Mouse (Mus musculus) forebrain, embryonic 15.5 days (tissue): ENCODE measurements at regions not wholly inside any gene's neighbourhood (a gene's known extent, or its start where the extent isn't known, plus 50 kb on each side); places are given as distances from the start of the nearest gene placed in this dataset.

ENCODE experiments used
- ATAC-seq: fragments of 200-750 bp; cut with Nextera tagmentation; replicated peaks from 2 replicates; pipeline ENCODE4 v1.8.0; 2017; ENCODE audit warnings: mild to moderate bottlenecking, moderate TSS enrichment, moderate library complexity
- H3K27ac ChIP-seq: fragments of 300-500 bp; sonication (generic); replicated peaks from 2 replicates; pipeline ENCODE4 v1.5.1; 2015; ENCODE audit warnings: mild to moderate bottlenecking, inconsistent platforms
- H3K27me3 ChIP-seq: fragments of 300-500 bp; sonication (generic); 2 replicates; pipeline ENCODE4 v1.6.1; 2015; ENCODE audit warnings: inconsistent platforms
- H3K36me3 ChIP-seq: fragments of 300-500 bp; sonication (generic); 2 replicates; pipeline ENCODE4 v1.6.1; 2015; ENCODE audit warnings: mild to moderate bottlenecking, inconsistent platforms
- H3K4me1 ChIP-seq: fragments of 300-500 bp; sonication (generic); 2 replicates; pipeline ENCODE4 v1.6.1; 2015; ENCODE audit warnings: inconsistent platforms
- H3K4me2 ChIP-seq: fragments of 300-500 bp; sonication (generic); replicated peaks from 2 replicates; pipeline ENCODE4 v1.6.1; 2015; ENCODE audit warnings: mild to moderate bottlenecking, inconsistent platforms
- H3K4me3 ChIP-seq: fragments of 300-500 bp; sonication (generic); 2 replicates; pipeline ENCODE4 v1.5.1; 2015; ENCODE audit warnings: mild to moderate bottlenecking, inconsistent platforms
- H3K9ac ChIP-seq: fragments of 300-500 bp; sonication (generic); replicated peaks from 2 replicates; pipeline ENCODE4 v1.6.1; 2015; ENCODE audit warnings: mild to moderate bottlenecking, inconsistent platforms
- H3K9me3 ChIP-seq: fragments of 300-500 bp; sonication (generic); 2 replicates; pipeline ENCODE4 v1.6.1; 2016; ENCODE audit warnings: inconsistent platforms
- WGBS: fragments of 180-500 bp; shearing (Covaris S2); methylation state at CpG from one replicate; pipeline ENCODE4 v1.1.7; 2015; ENCODE audit warnings: mixed read lengths; 5-methylcytosine and 5-hydroxymethylcytosine counted together

DNA sequence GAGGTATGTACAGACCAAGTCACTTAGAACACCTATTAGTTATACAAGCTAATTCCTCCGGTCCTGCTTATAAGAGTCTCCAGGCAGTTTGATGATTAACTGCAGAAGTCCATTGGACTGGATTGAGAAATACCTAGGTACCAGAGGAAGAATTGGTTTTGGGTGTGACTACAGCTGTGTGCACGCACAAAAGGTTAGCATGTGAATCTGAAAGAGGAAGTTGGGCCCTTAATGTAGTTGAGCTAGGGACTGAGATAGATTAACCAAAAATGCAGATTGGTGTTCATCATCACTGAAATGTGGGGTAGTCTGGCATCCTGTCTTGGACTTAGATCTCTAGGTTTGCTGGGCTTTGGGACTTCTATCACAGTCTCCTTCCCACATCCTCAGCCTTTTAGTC, 100.8 kb upstream of the Smarca2 start:
- Histone ChIP-seq H3K9me3 (no peaks in the 10 kb centered on the region), H3K4me1 (peaks cover 18% of the 10 kb centered on the region), H3K36me3 (no peaks in the 10 kb centered on the region), H3K27ac (no peak overlapping the region), H3K27me3 (no peaks in the 10 kb centered on the region), H3K4me2 (no peak overlapping the region), H3K9ac (no peak overlapping the region), H3K4me3 (no peak overlapping the region)
- ATAC-seq: no peak
- 100% methylated on average over 2 of the region's 2 CpGs for WGBS

DNA sequence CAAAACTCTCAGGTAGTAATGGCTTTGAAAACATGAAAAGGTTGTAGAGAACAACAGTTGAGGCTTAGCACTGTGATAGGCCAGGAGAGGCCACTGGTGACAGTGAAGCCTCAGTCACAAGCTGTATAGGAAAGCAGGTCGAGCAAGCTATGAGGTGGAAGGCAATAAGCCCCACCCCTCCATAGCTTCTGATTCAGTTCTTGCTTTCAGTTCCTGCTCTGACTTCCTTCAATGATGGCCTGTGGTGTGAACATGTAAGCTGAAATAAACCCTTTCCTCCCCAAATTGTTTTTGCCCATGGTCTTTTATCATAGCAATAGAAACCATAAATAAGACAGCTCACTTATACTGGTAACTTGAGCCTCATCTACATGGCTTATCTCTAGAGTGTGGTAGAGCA, 98.0 kb upstream of the Smarca2 start:
- Histone ChIP-seq H3K9ac (no peak overlapping the region), H3K9me3 (no peaks in the 10 kb centered on the region), H3K4me2 (no peak overlapping the region), H3K36me3 (no peaks in the 10 kb centered on the region), H3K4me1 (peaks cover 32% of the 10 kb centered on the region), H3K27ac (no peak overlapping the region), H3K27me3 (no peaks in the 10 kb centered on the region), H3K4me3 (no peak overlapping the region)
- ATAC-seq: no peak
- WGBS: 80% methylated on average over 1 of the region's 1 CpGs

DNA sequence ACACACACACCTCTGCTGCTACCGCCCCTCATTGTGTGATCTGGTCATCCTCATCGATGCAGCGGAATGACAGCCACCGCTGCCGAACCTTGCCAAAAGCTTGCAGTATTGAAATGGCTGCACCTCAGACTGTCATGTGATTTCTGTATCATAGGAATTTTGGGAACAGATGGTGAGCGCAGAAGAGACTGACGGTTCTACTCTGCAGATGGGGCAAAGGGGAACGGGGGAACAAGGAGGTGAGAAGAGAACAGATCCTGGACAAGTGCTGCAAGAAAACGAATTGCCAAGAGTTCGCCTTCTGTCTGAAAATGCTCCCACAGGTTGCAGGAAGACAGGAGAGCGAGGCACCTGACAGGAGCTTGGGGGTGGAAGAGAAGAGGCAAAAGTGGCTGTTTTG, 96.9 kb upstream of the Smarca2 start:
- no peaks in the 10 kb centered on the region for H3K27me3 ChIP-seq
- H3K4me2 ChIP-seq: peak overlapping the region; percentile 37
- WGBS: 47% methylated on average over 11 of the region's 11 CpGs
- ATAC-seq: no peak; the same call in 1 of the 2 replicates
- H3K4me1 ChIP-seq: peaks cover 31% of the 10 kb centered on the region
- H3K9ac ChIP-seq: 0 out of 2 replicates have a peak overlapping the region, but pooled peaks have one; percentile 33
- peak overlapping the region; percentile 63 for H3K27ac ChIP-seq
- H3K4me3 ChIP-seq: no peak overlapping the region
- no peaks in the 10 kb centered on the region for H3K9me3 ChIP-seq
- H3K36me3 ChIP-seq: no peaks in the 10 kb centered on the region

DNA sequence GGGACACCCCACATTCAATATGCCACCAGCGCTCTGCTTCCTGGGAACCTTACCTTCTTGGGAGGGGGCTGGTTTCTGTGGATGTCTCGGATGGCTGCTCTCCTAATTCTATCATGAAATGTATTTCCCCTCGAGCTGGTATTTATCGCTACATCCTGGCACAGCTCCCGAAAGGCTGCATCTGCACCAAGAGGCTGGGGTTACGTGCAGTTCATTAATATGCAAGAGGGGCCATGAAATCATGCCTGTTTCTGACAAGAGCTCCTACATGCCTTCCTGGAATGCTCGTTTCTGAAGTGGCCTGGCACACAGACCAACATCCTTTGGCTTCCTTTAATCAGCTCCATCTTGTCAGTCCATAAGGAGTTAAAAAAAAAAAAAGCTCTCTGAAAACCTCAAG, 96.2 kb upstream of the Smarca2 start:
- Histone ChIP-seq H3K27me3 (no peaks in the 10 kb centered on the region), H3K36me3 (no peaks in the 10 kb centered on the region), H3K4me2 (peak overlapping the region; percentile 37), H3K9me3 (no peaks in the 10 kb centered on the region), H3K9ac (peak overlapping the region; percentile 33; the same call in 1 of the 2 replicates), H3K27ac (peak overlapping the region; percentile 63), H3K4me1 (peaks cover 30% of the 10 kb centered on the region), H3K4me3 (peak overlapping the region; percentile 20)
- ATAC-seq: peak; percentile 67
- WGBS: 22% methylated on average over 7 of the region's 7 CpGs

DNA sequence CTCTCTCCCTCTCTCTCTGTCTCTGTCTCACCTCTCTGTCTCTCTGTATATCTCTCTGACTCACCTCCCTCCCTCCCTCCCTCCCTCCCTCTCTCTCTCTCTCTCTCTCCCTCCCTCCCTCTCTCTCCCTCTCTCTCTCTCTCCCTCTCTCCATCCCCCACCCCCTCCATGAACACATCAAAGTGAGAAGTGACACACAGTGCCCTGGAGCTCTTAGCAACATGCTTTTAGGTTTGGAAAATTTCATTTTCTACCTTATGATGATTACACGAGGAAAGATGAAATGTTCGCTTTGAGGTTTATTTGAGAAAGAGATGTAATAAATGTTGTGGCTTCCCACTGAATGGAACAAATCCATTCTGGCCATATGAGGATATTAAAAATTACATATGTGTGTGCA, 95.6 kb upstream of the Smarca2 start:
- Histone ChIP-seq H3K4me3 (no peak overlapping the region), H3K27ac (0 out of 2 replicates have a peak overlapping the region, but pooled peaks have one; percentile 63), H3K9ac (no peak overlapping the region), H3K4me2 (no peak overlapping the region), H3K9me3 (no peaks in the 10 kb centered on the region), H3K36me3 (no peaks in the 10 kb centered on the region), H3K4me1 (peaks cover 30% of the 10 kb centered on the region), H3K27me3 (no peaks in the 10 kb centered on the region)
- 66% methylated on average over 2 of the region's 2 CpGs for WGBS
- ATAC-seq: no peak

DNA sequence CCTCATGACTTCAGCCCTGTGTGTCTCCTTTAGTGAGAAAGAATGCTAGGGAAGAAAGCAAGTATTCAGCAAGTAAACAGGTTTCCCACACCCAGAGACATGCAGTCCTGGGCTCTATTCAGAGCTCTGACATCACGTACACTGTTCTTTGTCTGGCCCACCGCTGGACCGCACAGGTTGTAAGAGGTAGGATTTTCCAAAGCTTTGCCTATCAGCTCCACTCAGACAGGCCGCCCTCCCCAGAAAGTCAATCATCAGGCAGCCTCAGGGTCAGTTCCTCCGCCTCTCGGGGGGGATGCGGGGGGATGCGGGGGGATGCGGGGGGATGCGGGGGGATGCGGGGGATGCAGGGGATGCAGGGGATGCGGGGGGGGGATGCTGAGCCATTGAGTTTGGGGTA, 94.7 kb upstream of the Smarca2 start:
- no peak for ATAC-seq
- peak overlapping the region; percentile 20; the same call in 1 of the 2 replicates for H3K27ac ChIP-seq
- no peak overlapping the region for H3K4me3 ChIP-seq
- H3K9me3 ChIP-seq: no peaks in the 10 kb centered on the region
- H3K36me3 ChIP-seq: no peaks in the 10 kb centered on the region
- no peak overlapping the region for H3K9ac ChIP-seq
- WGBS: 37% methylated on average over 12 of the region's 12 CpGs
- no peak overlapping the region for H3K4me2 ChIP-seq
- peaks cover 30% of the 10 kb centered on the region for H3K4me1 ChIP-seq
- no peaks in the 10 kb centered on the region for H3K27me3 ChIP-seq

DNA sequence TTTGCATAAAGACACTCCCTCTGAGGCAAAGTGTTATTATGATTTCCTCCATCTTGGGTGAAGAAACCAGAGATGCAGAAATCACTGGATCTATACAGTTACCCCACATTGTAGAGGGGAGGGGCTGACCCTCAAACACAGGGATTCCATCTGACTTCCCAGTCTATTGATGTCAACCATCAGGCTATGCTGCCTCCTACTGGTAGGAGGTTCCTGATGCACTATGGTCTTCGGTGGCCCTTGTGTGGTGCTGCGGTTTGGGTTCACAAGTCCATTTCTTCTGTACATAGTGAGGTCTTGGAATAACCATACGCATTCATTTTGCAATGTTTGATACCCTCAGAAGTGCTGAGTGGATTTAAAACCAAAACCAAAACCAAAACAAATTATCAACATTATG, 94.0 kb upstream of the Smarca2 start:
- H3K36me3 ChIP-seq: no peaks in the 10 kb centered on the region
- peaks cover 30% of the 10 kb centered on the region for H3K4me1 ChIP-seq
- H3K4me3 ChIP-seq: no peak overlapping the region
- H3K9ac ChIP-seq: no peak overlapping the region
- ATAC-seq: no peak
- no peak overlapping the region for H3K4me2 ChIP-seq
- H3K9me3 ChIP-seq: no peaks in the 10 kb centered on the region
- H3K27me3 ChIP-seq: no peaks in the 10 kb centered on the region
- WGBS: 89% methylated on average over 3 of the region's 3 CpGs
- H3K27ac ChIP-seq: no peak overlapping the region

DNA sequence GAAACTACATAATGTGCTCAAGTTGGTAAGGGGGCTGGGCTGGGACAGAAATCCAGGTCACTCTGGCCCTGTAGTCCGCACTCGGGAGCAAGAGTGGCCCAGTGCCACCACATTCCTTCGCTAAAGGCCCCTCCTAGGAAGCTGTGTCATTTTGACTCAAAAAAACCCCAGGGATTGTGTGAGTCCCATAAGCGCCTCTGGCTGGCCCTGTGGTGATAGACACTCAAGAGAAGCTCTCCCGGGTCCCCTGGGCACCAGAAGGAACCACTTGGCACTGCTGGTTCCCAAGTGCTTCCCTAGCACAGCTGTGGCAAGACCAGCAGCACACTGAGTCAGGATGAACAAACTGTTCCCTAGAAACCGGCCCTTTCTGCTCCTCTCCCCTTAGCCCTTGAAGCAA, 93.1 kb upstream of the Smarca2 start:
- no peak overlapping the region for H3K9ac ChIP-seq
- no peak overlapping the region for H3K4me3 ChIP-seq
- H3K4me2 ChIP-seq: no peak overlapping the region
- WGBS: 55% methylated on average over 6 of the region's 6 CpGs
- no peaks in the 10 kb centered on the region for H3K27me3 ChIP-seq
- no peaks in the 10 kb centered on the region for H3K36me3 ChIP-seq
- no peaks in the 10 kb centered on the region for H3K9me3 ChIP-seq
- ATAC-seq: no peak
- H3K4me1 ChIP-seq: peaks cover 30% of the 10 kb centered on the region
- H3K27ac ChIP-seq: no peak overlapping the region

DNA sequence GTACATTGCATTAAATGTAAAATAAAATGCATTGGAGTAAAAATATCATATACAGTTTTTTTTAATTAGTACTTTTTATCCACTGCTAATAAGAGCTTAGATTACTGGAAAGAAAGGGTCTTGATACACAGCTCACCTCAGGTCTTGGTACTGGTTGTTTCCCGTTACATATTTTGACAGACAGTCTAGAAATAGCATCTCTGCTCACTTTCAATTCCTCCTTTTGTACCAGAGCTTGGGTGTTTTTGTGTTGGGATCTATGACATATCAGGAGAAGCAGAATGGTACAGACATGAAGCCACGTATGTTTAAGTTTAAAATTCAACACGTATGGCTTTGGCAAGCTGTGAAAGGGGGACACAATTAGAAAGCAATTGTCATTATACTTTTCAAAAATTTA, 80.3 kb upstream of the Smarca2 start:
- WGBS: 82% methylated on average over 3 of the region's 3 CpGs
- no peak for ATAC-seq

DNA sequence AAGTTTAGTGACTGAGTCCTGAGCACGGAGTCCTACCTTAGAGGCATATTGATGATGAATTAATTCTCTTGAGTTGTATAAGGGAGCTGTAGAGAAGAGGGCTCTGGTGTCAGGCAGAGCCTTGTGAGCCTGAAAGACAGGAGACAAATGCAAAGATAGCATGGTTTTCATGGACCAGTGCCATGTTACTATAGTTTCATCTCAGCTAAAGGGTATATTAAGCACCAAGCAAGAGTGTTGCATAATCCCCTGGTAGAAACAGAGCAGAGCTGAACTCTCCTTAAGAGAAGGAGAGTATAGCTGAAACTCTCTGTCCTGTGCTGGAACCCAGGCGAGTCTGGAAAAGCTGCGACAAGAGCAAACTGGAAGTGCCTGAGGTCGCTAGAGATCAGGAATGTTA, 73.5 kb upstream of the Smarca2 start:
- Histone ChIP-seq H3K9ac (no peak overlapping the region), H3K4me3 (no peak overlapping the region), H3K9me3 (no peaks in the 10 kb centered on the region), H3K4me2 (no peak overlapping the region), H3K36me3 (no peaks in the 10 kb centered on the region), H3K27ac (no peak overlapping the region), H3K4me1 (peaks cover 11% of the 10 kb centered on the region), H3K27me3 (no peaks in the 10 kb centered on the region)
- 89% methylated on average over 4 of the region's 4 CpGs for WGBS
- no peak for ATAC-seq

More for the DNA sequence above, 80.3 kb upstream of the Smarca2 start:
- Histone ChIP-seq H3K9me3 (no peaks in the 10 kb centered on the region), H3K27ac (no peak overlapping the region), H3K4me3 (no peak overlapping the region), H3K27me3 (no peaks in the 10 kb centered on the region), H3K36me3 (no peaks in the 10 kb centered on the region), H3K9ac (no peak overlapping the region), H3K4me2 (no peak overlapping the region), H3K4me1 (no peaks in the 10 kb centered on the region)

DNA sequence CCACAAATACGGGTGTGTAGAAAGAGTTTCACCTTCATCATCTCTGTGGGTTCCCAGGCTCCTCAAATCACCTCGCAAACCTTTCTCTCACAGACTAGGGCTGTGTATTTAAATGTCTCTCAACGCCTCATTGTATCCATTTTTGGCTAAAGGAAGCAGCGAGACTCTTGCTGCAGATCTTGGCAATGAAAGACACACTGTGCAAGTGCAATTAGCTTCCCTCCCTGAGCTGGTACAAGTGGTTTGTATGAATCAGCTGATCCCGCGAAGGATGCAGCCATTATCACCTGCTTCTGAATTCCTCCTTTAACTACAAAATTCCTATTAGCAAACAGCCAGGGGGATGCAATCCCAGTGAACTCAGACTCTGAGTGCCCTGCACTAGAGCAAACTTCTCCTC, 72.3 kb upstream of the Smarca2 start:
- H3K36me3 ChIP-seq: no peaks in the 10 kb centered on the region
- H3K27ac ChIP-seq: peak overlapping the region; percentile 56
- 0 out of 2 replicates have a peak, but pooled peaks have one; percentile 38 for ATAC-seq
- no peak overlapping the region for H3K9ac ChIP-seq
- H3K4me3 ChIP-seq: no peak overlapping the region
- H3K9me3 ChIP-seq: no peaks in the 10 kb centered on the region
- no peaks in the 10 kb centered on the region for H3K27me3 ChIP-seq
- H3K4me1 ChIP-seq: peaks cover 11% of the 10 kb centered on the region
- H3K4me2 ChIP-seq: no peak overlapping the region
- 24% methylated on average over 6 of the region's 6 CpGs for WGBS

DNA sequence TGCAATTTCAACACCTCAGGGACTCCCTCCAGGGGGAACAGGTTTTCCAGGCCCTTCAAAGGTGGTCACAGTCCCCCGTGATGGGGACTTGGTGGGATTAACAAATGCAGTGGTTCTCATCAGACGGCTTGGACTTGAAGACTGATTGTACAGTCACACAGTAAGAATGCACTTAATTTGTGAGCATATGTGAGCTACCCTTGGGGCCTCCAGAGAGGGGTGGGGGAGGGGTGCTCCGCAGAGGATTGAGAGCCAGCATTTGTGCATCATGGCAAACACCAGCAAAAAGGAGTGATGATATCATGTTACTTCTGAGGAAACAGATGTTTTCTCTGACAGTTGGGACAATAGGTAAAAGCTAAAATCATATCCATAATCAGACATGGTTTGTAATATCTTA, 59.2 kb upstream of the Smarca2 start:
- no peaks in the 10 kb centered on the region for H3K9me3 ChIP-seq
- H3K27me3 ChIP-seq: no peaks in the 10 kb centered on the region
- H3K4me1 ChIP-seq: peaks cover 10% of the 10 kb centered on the region
- ATAC-seq: no peak
- H3K4me3 ChIP-seq: no peak overlapping the region
- no peak overlapping the region for H3K4me2 ChIP-seq
- no peak overlapping the region for H3K9ac ChIP-seq
- H3K27ac ChIP-seq: no peak overlapping the region
- WGBS: 36% methylated on average over 3 of the region's 3 CpGs
- H3K36me3 ChIP-seq: no peaks in the 10 kb centered on the region

DNA sequence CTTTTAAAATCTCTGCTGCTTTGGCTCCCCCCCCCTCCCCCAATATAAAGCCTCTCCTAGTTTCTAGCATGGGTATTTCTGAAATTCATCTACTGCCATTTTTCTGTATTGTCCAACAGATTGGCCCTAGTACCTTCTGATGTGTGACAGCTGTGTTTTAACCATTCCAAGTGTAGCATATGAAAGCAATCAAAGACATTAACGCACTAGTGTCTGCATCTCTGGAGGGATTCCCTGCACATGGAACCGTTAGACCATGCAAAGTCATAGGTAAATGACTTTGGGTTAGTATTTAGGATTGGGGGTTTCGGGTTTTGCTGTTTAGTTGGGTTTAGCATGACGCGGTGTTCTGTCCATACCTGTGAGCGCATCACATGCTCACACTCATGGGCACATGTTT, 57.3 kb upstream of the Smarca2 start:
- no peaks in the 10 kb centered on the region for H3K9me3 ChIP-seq
- H3K27ac ChIP-seq: no peak overlapping the region
- no peak overlapping the region for H3K9ac ChIP-seq
- no peak for ATAC-seq
- no peak overlapping the region for H3K4me2 ChIP-seq
- 89% methylated on average over 6 of the region's 6 CpGs for WGBS
- H3K4me1 ChIP-seq: peaks cover 10% of the 10 kb centered on the region
- H3K27me3 ChIP-seq: no peaks in the 10 kb centered on the region
- no peaks in the 10 kb centered on the region for H3K36me3 ChIP-seq
- no peak overlapping the region for H3K4me3 ChIP-seq
